Mouse (Mus musculus) myocyte (in vitro differentiated cells): ENCODE data around the gene Lmtk2.

Experiments used
- MAX ChIP-seq: IDR thresholded peaks from one replicate; pipeline ENCODE4 v1.6.1; 2011; ENCODE audit warnings: low read depth, mild to moderate bottlenecking, control low read depth
- POLR2A ChIP-seq: IDR thresholded peaks from one replicate; pipeline ENCODE4 v1.6.1; 2011; ENCODE audit warnings: low read depth, mild to moderate bottlenecking, control low read depth, moderate library complexity; ENCODE audit not compliant: insufficient read length
- POLR2AphosphoS2 ChIP-seq: IDR thresholded peaks from one replicate; pipeline ENCODE4 v1.6.1; 2011; ENCODE audit warnings: low read depth, control low read depth; ENCODE audit not compliant: insufficient read length
- TCF12 ChIP-seq: IDR thresholded peaks from one replicate; pipeline ENCODE4 v1.6.1; 2011; ENCODE audit warnings: mild to moderate bottlenecking, control low read depth; ENCODE audit not compliant: poor library complexity, insufficient read depth, severe bottlenecking

DNA sequence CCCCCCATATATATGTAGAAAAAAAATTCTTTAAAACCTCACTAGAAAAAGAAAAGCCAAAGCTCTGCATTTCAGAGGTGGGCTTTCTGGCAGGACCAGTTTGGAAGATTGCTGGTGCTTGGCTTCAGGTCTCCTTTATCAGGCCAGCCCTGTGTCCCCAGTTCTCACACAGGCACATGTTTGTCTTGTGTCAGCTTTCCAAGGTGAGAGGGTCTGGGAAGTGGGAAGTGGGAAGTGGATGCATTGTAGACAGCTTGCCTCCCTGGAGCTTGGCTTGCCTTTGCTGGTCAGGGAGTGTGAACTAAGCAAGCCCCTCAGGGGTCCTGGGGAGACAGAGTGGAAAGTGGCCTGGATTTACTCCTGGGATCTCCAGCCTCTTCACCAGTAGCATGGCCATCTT lies 21.3 kb downstream of the Lmtk2 start:
- no peak for TF ChIP-seq MAX
- TF ChIP-seq TCF12: no peak
- no peak for TF ChIP-seq POLR2A
- no peak for TF ChIP-seq POLR2AphosphoS2
